Mouse (Mus musculus): ENCODE results near the gene Hspb3. TPM values are rescaled to one million over a fixed set of nuclear protein-coding genes. Genes with fewer than 3 reads are reported as not detected.

Gene Hspb3
- not detected in 2 replicates for polyA plus RNA-seq (2012; ENCODE audit: insufficient read depth, insufficient read length, low replicate concordance, missing spikeins)

DNA sequence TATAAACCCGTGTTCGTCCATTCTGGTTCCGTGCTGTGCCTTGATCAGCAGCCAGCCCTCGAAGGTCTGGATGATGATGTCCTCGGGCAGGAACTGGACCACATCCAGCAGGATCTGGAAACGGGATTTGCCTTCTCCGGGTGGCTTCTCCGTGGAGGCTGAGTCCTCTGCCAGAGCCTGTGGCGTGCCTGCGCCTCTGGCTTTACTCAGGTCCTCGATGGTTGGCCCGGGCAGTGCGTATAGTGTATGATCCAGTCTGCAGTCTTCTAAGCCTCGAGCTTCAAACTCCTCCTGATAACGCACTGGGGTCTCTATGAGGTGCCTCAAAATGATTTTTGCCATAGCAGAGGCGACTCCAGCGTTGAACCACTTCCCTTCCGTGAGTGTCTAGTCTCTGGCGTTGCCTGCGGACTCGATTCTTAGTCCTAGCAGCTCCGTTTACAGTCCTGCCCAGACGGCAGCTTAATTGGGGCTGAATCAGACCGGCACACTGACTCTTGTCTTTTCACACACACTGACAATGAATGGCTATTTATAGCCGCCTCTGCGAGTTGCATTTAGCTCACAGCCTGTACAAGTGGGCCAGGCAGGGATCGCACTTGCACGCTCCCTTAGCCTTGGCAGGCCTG lies at the start of gene Hspb3:
Gene Hspb3 (minus strand): TSS at position 526 of the 629 bp plus-strand sequence.
- Histone ChIP-seq H3K27ac (ENCODE audit: insufficient read depth, low read depth, low read length) (no peak within 1 kb of the TSS), H3K4me3 (ENCODE audit: insufficient read depth, low read depth, low read length) (peak within 1 kb of the TSS; percentile 2; the same call in 1 of the 2 replicates), H3K4me1 (ENCODE audit: control insufficient read depth, insufficient read depth, low read length) (peaks cover 8% of the 10 kb centered on the region)
- TF ChIP-seq POLR2A (IDR thresholded peaks at IDR 0.05; ENCODE audit: insufficient read depth, low read depth, low read length) (no peak), CTCF (IDR thresholded peaks at IDR 0.05; ENCODE audit: insufficient read depth, low read depth, low read length) (no peak)
- WGBS, result 21% methylated on average over 28 of the region's 28 CpGs

DNA sequence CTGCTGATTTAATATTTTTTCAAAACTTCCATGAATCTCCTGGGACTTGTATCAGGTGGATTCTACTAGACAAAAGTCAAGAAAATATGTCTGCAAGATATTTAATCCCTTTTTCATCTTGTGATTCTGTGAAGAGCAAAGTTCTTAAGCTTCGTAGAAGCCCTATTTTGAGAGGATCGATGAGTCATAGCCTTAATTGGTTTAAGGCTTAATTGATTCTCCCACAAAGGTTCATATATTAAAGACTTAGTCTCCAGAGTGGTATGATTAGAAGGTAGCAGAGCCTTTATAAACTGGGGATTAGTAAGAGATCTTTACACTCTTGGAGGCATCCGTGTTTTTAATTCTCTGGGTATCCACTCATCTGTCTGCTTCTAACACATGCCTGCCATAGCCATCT lies 49.7 kb upstream of the Hspb3 start:
- 42% methylated on average over 3 of the region's 3 CpGs for WGBS
- no peak overlapping the region for H3K4me3 ChIP-seq (ENCODE audit: insufficient read depth, low read depth, low read length)
- no peaks in the 10 kb centered on the region for H3K4me1 ChIP-seq (ENCODE audit: control insufficient read depth, insufficient read depth, low read length)
- TF ChIP-seq POLR2A (IDR thresholded peaks at IDR 0.05; ENCODE audit: insufficient read depth, low read depth, low read length) (no peak), CTCF (IDR thresholded peaks at IDR 0.05; ENCODE audit: insufficient read depth, low read depth, low read length) (no peak)
- H3K27ac ChIP-seq (ENCODE audit: insufficient read depth, low read depth, low read length), result no peak overlapping the region

DNA sequence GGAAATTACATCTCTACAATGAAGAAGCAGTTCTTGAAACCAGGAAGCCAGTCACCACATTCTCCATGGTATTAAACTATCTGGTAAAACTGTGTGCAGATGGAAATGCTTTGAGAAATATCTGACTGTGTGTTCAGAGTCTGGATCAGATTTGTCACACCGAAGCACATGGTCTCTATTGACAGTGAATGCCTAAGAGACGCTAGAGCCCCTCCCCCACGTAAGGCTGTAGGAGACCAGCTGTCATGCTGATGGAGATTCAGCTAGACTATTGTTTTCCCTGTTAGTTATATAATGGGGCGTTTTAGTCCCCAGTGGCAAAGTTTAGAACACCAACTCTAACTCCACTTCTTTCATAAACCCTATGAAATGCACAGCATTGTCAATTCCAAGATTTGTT lies 42.7 kb upstream of the Hspb3 start:
- 32% methylated on average over 4 of the region's 4 CpGs for WGBS
- Histone ChIP-seq H3K4me3 (ENCODE audit: insufficient read depth, low read depth, low read length) (no peak overlapping the region), H3K4me1 (ENCODE audit: control insufficient read depth, insufficient read depth, low read length) (no peaks in the 10 kb centered on the region), H3K27ac (ENCODE audit: insufficient read depth, low read depth, low read length) (no peak overlapping the region)
- TF ChIP-seq POLR2A (IDR thresholded peaks at IDR 0.05; ENCODE audit: insufficient read depth, low read depth, low read length), result no peak
- TF ChIP-seq CTCF (IDR thresholded peaks at IDR 0.05; ENCODE audit: insufficient read depth, low read depth, low read length), result no peak

DNA sequence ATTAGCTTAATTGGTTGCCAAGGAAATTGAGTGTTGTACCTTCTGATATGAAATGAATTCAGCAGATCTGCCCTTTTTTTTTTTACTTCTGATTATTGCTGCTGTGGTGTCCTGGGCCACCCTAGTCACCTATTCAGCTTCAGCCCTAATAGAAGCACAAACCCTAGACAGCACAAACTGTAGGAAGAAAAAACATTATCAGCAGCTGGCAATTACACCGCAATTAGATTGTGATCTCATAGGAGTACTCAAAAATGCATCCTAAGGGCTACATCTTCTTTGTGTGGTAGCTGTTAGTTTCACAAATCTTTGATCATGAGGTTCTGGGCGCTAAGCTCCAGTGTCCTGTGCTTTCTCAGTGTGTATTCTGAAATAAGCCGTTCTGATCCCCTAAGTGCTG lies 37.7 kb upstream of the Hspb3 start:
- TF ChIP-seq CTCF (IDR thresholded peaks at IDR 0.05; ENCODE audit: insufficient read depth, low read depth, low read length) (no peak), POLR2A (IDR thresholded peaks at IDR 0.05; ENCODE audit: insufficient read depth, low read depth, low read length) (no peak)
- 86% methylated on average over 3 of the region's 3 CpGs for WGBS
- H3K27ac ChIP-seq (ENCODE audit: insufficient read depth, low read depth, low read length), result no peak overlapping the region
- H3K4me1 ChIP-seq (ENCODE audit: control insufficient read depth, insufficient read depth, low read length), result peaks cover 4% of the 10 kb centered on the region; the same call in 1 of the 2 replicates
- H3K4me3 ChIP-seq (ENCODE audit: insufficient read depth, low read depth, low read length), result no peak overlapping the region

DNA sequence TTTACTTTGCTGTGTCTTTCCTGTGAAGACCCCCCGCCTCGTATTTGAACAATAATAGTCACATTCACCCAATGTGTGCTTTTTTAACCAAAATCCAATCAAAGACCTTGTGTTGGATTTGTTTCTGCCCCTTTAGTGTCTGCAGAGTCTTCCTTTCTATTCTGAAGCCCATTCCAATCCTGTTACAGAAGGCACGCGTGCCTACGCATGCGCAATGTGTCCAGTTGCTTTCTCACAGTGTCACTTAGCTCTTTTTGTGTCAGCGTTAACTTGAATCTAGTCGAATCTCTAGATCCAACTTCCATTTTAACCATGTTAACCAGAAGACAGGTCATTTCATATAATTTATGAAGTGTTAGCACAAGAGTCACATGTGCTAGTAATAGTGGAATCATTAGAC lies 36.5 kb upstream of the Hspb3 start:
- H3K4me1 ChIP-seq (ENCODE audit: control insufficient read depth, insufficient read depth, low read length), result peaks cover 4% of the 10 kb centered on the region; the same call in 1 of the 2 replicates
- no peak overlapping the region for H3K4me3 ChIP-seq (ENCODE audit: insufficient read depth, low read depth, low read length)
- TF ChIP-seq CTCF (IDR thresholded peaks at IDR 0.05; ENCODE audit: insufficient read depth, low read depth, low read length), result no peak
- no peak for TF ChIP-seq POLR2A (IDR thresholded peaks at IDR 0.05; ENCODE audit: insufficient read depth, low read depth, low read length)
- H3K27ac ChIP-seq (ENCODE audit: insufficient read depth, low read depth, low read length), result no peak overlapping the region
- 88% methylated on average over 8 of the region's 8 CpGs for WGBS

DNA sequence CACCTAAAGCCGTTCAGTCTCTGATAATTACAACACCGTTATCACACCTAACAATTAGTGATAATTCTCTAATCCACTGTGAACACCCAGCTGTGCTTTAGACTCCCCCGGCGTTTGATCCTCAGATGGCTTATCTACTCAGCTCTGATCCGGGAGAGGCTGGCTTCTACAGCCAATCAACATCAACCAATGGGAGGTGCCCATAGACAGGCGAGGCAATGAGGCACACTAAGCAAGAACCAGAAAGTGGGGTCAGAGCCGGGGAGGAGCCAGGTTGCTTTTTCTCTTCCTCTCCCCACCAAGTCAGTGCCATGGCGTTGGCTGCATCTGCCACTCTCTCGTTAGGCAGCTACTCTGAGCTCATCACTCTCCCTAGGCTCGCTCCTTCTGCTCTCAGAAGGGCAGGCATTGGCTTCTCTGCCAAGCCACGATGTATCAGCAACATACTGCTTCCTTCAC lies 36.0 kb upstream of the Hspb3 start:
- Histone ChIP-seq H3K4me3 (ENCODE audit: insufficient read depth, low read depth, low read length) (no peak overlapping the region), H3K4me1 (ENCODE audit: control insufficient read depth, insufficient read depth, low read length) (peaks cover 4% of the 10 kb centered on the region; the same call in 1 of the 2 replicates), H3K27ac (ENCODE audit: insufficient read depth, low read depth, low read length) (no peak overlapping the region)
- TF ChIP-seq POLR2A (IDR thresholded peaks at IDR 0.05; ENCODE audit: insufficient read depth, low read depth, low read length) (no peak), CTCF (IDR thresholded peaks at IDR 0.05; ENCODE audit: insufficient read depth, low read depth, low read length) (no peak)
- 34% methylated on average over 11 of the region's 11 CpGs for WGBS

DNA sequence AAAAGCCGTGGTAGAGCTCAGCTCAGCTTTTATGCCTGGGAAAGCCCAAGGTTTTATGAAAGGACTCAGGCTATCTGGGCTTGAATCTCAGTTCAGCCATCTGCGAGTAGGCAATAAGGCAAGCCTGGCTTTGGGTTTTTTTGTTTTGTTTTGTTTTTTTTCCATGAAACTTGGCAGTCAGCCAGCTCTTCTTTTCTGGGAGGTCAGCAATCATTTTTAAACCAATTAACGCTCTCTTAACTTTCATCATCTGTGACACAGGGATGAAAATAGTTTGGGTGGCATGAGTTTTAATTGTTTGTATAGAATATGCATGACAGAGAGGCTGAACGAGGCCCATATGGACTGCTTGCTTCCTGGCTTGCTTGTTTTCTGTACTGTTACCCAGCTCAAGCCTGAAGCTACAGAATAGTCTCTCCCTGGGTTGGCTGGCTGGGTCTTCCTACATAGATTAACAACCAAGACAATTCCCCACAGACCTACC lies 33.4 kb upstream of the Hspb3 start:
- TF ChIP-seq CTCF (IDR thresholded peaks at IDR 0.05; ENCODE audit: insufficient read depth, low read depth, low read length) (no peak), POLR2A (IDR thresholded peaks at IDR 0.05; ENCODE audit: insufficient read depth, low read depth, low read length) (no peak)
- Histone ChIP-seq H3K27ac (ENCODE audit: insufficient read depth, low read depth, low read length) (no peak overlapping the region), H3K4me1 (ENCODE audit: control insufficient read depth, insufficient read depth, low read length) (peaks cover 4% of the 10 kb centered on the region; the same call in 1 of the 2 replicates), H3K4me3 (ENCODE audit: insufficient read depth, low read depth, low read length) (no peak overlapping the region)
- 53% methylated on average over 4 of the region's 4 CpGs for WGBS

DNA sequence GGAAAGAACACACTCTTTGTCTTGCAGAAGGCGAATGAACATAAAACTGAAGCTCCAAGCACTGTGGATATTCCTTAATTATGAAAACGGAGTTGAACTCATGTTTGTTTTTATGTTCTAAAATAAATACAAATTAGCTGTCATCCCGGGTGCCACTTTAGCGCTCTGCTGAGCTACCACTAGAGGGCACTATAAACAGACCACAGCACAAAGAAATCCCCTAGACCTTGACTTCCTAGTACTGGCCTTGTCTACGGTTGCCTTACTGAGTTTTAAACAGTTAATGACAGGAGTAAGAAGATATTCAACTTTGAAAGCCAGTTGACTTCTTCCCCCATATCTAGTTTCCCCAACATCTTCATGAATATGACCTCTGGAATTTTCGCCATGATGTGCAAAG lies 29.9 kb upstream of the Hspb3 start:
- TF ChIP-seq POLR2A (IDR thresholded peaks at IDR 0.05; ENCODE audit: insufficient read depth, low read depth, low read length), result no peak
- TF ChIP-seq CTCF (IDR thresholded peaks at IDR 0.05; ENCODE audit: insufficient read depth, low read depth, low read length), result no peak
- Histone ChIP-seq H3K4me1 (ENCODE audit: control insufficient read depth, insufficient read depth, low read length) (no peaks in the 10 kb centered on the region), H3K4me3 (ENCODE audit: insufficient read depth, low read depth, low read length) (no peak overlapping the region), H3K27ac (ENCODE audit: insufficient read depth, low read depth, low read length) (no peak overlapping the region)
- 21% methylated on average over 6 of the region's 6 CpGs for WGBS

DNA sequence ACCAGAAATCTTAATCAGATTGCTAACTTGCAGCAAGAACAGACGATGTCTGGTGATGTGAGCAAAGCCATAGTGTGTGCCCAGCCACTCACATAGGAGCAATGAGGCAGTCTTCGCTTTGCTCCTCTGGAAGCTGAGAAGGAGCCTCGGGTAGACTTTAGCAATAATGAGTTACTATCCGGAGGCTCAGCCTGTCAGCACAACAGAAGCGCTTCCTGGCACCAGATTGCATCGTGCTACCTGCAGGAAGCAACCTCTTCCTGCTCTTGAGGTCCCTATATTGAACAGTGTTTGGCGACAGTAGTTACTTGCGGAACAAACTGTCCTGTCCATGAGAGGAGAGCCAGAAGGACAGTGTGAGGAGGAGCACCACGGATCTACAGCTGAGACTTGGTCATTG lies 28.2 kb upstream of the Hspb3 start:
- TF ChIP-seq CTCF (IDR thresholded peaks at IDR 0.05; ENCODE audit: insufficient read depth, low read depth, low read length) (no peak), POLR2A (IDR thresholded peaks at IDR 0.05; ENCODE audit: insufficient read depth, low read depth, low read length) (no peak)
- Histone ChIP-seq H3K27ac (ENCODE audit: insufficient read depth, low read depth, low read length) (no peak overlapping the region), H3K4me3 (ENCODE audit: insufficient read depth, low read depth, low read length) (no peak overlapping the region), H3K4me1 (ENCODE audit: control insufficient read depth, insufficient read depth, low read length) (no peaks in the 10 kb centered on the region)
- 71% methylated on average over 9 of the region's 9 CpGs for WGBS

Measured in olfactory bulb, adult 2 months (tissue).